Mouse (Mus musculus) retina, embryonic 14.5 days (tissue): ENCODE results near the gene Mlc1.

Source experiments
- DNase-seq: peaks from one replicate; pipeline ENCODE4 v3.0.0-alpha.2; 2015; ENCODE audit warnings: low spot score

The Mlc1 gene

DNA sequence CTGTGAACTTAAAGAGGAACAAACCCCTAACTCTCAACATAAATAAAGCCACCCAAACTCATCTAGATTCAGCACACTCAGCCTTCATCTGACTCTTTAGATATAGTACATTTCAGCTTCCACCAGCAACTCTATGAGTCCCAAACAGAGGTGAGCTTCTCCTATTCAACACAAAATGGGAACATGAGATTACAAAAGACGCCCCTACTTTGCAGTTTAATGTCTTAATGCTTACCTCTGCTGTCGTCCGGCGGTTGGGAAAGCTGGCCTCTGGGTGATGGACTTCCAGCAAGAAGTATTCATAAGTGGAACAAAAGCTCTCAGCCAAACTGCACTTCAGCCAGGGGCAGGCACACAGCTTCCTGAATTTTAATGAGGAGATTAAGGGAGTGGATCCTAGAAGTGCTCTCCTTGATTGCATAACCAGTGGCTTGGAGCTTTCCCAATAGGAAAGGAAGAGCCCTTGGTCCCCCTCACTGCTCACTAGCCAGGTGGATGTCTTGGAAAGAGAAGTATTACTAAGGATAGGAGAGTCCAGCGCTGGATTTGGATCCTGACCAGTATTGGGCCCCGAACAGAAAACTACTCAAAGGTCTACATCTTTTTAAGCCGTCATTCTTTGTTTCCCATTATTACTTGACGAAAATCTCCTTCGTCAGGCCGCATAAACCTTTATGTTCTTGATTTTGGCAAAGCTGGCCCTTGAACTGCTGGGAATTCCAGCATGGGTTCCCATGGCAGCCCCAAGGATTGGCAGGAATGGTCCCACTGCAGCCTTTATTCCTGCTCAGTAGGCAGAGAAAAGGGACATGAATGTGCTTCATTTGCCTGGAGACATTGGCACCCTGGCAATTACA lies at the start of gene Mlc1:
Gene Mlc1, minus strand, starts transcription at position 727 of the 857 bp plus-strand sequence.
- DNase-seq: no peak

DNA sequence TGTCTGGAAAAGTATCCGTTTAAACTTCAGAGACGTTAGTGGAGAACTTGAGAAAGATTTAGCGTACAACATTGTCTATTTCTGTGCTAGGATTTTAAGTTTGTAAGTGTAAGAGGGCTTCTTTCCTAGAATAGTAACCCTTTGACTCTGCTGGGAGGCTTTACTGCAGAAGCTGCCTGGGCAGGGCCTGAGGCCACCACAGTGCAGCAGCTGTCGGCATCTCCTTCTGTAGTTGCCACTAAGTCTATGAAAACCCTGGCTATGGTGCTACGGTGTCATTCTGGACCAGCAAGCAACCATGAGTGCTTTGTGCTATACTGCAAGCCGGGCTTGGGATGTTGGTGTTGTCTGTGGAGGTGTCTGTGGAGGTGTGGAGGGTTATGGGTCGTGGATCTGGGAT lies 41.7 kb upstream of the Mlc1 start:
- no peak for DNase-seq

DNA sequence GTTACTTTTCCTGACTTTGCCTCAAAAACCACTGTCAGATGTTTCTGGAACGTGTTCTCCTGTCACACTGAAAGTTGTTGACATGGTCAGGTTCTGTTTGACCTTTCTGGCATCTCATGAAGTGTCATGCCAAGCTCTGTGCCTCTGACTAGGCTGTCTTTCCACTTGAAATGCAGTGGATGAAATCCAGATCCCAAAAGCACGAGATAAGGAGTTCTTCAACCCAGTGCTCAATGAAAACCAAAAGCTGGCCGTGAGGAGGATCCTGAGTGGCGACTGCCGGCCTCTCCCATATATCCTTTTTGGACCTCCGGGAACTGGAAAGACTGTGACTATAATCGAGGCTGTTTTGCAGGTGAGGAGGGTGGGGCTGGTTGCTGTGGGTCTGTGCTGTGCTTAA lies 41.3 kb upstream of the Mlc1 start:
- DNase-seq: no peak

DNA sequence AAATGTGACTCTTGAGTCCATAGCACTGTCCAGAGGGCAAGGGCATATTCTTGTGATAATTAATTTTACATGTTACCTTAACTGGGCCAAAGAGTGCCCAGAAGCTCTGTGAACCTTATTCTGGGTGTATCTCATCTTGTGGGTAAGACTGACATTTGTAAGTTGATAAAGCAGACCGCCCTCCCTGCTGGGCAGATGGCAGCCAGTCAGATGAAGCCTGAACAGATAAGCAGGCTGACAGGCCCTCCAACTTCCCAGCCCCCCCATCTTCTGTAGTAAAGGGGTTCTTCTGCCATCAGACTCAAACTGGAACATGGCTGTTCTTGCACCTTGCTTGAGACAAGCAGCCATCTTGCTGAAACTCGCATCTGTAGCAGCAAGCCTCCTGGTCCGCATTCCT lies 37.9 kb upstream of the Mlc1 start:
- DNase-seq: no peak

DNA sequence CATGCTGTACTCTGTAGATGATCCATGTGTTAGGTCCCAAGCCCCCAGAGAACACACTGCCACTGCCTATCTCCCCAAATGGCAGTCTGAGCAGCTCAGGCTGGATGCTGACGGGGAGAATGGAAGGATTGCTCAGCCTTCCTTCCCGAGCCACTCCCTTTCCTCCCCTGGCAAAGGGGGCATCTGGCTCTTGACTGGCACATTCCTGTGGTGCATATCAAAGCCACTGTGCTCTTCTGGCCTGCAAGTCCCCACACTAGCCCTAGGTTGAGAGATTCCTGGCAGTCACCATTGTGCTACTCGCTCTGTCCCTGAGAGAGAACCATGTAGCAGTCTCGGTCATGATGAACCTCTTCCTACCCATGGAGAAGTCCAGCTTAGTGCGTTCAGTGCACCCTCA lies 29.0 kb upstream of the Mlc1 start:
- no peak for DNase-seq

DNA sequence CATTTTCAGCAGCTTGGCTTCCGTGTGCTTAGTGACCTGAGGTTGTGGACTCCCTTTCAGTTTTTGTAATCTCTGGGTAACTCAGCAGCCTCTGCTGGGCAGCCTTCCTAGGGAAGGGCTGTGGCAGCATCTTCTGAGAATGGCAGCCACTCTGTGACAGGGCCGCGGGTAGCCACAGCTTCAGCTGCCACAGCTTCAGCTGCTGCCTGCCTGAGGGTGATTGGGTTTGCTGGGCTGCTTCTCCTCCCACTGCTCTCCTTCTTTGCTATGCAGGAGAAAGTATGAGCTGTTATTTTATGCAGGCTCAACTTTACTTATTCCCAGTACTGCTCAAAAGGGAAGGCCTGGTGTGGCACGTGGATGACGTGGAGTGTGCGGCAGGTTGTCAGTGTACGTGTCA lies 28.2 kb upstream of the Mlc1 start:
- DNase-seq: no peak

DNA sequence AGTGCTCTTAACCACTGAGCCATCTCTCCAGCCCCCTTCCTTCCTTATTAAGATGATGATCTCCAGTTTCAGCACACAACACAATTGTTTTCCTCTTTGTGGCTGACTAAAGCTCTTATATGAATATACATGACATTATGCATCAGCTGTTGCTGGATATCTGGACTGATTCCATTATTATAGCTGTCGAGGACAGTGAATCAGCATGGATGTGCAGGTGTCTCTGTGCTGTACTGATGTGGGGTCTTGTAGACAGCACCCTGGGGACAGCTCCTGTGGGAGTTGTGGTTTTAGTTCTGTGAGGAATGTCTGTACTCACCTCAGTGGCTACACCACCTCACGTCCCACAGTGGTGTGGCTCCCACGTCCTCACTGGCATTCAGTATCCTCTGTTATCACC lies 22.4 kb upstream of the Mlc1 start:
- no peak for DNase-seq

DNA sequence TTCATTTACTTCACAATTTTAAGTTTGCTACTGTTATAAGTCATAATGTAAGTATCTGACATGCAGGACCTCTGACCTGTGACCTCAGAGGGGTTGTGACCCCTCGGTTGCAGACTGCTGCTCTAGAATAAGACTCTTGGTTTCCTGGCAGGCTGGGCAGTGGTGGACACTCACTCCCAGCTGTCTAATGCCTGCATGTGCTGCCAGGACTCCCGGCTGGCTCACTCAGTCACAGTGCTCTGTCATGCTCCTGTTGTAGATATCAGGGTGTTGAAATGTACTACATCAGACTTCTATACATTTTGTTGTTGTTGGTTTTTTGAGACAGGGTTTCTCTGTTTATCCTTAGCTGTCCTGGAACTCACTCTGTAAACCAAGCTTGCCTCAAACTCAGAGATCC lies 21.6 kb upstream of the Mlc1 start:
- DNase-seq: no peak

DNA sequence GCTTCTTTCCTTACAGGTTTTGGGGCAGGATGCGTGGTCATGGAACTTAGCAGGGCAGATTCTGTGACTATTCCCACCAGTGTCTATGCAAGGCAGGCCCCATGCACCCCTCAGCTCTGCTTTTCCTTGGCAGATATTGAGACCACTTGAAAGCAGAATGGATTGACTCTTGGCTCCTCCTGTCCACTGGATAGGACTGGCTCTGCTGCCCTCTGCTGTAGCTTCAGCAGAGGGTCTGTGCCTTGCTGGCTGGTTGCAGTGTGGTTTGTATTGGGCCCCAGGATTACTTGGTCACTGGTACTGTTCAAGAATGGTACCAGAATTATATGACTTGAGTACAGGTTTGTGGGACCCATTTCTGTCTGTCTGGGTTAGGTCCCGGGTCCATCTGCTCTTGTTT lies 20.3 kb upstream of the Mlc1 start:
- DNase-seq: peak; percentile 12

DNA sequence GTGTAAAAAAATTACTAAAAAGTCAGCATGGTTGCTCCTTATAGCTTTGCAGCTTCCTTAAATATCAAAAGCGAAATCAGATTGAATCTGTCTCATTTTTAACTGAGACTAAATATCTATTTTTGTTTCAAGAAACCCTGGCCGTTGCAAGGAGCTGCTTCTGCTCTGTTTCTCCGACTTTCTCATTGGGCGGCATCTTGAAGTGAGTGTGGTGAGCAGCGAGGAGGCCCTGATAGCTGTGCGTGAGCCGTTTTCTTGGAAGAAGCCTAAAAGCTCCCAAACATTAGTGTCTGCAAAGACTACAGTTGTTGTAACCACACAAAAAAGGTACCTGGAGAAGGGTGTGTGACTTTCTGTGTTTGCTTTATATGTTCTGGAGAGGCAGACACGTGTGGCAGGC lies 19.8 kb upstream of the Mlc1 start:
- no peak for DNase-seq

DNA sequence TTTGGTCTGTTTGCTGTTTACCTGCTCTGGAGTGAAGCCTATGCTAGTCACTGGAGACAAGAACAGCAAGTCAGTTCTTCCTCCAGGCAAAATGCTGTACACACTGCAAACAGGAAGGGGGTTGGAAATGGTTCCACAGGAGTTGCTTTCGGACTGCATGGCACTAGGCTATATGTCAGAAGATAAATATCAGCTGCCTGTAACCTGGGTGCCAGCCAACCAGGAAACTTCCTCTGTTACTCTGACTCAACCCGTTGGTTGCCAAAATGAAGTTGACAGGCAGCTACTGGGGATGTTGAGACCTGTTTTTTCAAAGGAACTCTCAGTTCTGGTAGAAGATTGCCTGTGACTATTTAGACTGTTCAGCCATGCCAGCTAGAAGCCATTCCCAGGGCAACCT lies 10.4 kb upstream of the Mlc1 start:
- no peak for DNase-seq

DNA sequence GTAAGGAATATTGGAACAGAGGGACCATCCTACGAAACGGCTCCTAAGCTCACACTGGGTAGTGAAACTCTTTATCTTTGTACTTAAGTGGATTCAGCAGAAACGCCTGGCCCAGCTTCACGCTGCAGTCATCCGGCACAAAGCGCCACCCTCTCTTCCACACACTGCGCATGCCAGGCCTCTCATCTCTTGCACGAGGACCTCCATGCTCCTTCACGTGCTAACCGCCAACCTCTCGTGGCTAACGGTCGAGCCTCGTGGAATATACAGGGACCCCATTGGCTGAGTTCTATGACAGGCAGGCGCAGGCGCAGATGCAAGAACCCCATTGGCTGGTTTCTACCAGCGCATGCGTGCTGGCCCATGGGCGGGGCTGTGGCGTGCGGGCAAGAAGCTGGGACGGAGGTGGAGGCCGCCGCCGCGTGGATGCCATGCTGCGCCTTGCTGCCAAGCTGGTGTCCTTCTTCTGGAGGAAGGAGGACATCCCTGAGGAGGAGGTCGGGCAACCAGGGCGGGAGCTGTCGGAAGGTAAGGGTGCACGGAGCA lies 3.8 kb upstream of the Mlc1 start, which contains the start of gene Mov10l1:
Gene Mov10l1, plus strand, starts transcription at position 376 of the 546 bp plus-strand sequence.
- no peak for DNase-seq

DNA sequence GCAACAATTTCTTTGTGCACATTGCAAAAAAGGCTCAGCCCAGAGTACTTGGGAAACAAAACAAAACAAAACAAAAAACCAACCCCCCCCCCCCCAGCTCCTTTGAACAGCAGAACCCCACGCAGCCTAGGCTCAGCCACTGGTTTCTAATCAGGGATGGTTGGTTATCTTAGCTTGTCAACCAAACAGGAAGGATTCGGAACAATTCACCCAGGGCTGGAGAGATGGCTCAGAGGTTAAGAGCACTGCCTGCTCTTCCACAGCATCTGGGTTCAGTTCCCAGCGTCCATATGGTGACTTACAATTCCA lies 285 bp upstream of the Mlc1 start:
- no peak for DNase-seq

DNA sequence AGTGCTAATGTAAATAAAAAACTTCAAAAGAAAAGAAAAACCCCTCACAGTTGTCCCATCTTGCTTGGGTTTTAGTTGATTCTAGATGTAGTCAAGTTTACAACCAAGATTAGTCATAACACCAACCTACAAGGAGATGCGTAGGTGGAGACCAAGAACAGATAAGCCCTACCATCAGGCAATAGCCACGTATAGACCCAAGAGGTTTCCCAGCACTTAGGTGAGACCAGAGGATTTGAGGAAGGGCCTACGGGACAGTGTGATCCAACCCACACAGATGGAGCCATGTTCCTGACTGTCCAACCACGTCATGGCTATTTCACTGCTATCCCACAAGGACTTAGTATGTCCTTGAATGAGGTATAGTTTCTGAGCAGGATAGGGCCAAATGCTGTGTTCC lies 6.5 kb downstream of the Mlc1 start:
- no peak for DNase-seq

DNA sequence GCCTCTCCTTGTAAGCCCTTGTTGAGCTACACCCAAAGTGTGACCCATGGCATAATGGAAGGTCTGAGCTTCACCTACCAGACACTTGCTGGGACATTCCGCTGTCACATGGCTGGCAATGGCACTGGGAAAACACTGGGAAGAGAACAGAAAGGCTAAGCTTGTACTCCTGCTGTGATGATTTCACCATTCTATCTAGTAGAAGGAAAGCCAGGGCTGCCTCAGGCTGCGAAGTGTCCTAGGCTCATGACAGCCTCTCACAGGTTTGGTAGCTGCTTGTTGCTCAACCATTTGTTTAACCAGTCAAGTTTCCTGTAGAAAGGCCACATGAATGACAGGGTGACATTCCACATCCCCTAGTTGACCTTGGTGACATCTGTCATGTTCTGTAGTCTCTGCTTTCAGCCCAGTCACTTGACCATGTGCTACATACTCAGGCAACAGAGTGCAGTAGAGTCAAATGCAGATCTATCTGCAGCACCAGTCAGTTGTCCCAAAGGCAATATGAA lies 14.7 kb downstream of the Mlc1 start:
- no peak for DNase-seq

DNA sequence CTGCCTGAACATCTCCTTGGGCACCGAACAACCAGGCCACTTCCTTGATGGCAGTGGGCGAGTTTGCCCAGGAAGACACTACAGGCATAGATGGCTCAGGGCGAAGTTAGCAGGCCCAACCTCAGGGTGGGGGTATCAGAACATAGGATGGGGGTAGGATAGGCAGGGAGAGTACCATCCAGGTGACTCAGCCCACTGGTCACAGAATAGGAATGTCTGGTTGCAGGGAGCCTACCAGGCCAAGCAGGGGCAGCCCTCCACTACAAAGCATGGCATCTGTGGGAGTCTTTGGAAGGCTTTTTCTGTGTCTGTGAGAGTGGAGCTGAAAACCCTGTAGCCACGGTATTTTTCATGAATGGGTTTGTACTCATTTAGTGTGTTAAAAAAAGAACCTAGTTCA lies 21.3 kb downstream of the Mlc1 start:
- no peak for DNase-seq

DNA sequence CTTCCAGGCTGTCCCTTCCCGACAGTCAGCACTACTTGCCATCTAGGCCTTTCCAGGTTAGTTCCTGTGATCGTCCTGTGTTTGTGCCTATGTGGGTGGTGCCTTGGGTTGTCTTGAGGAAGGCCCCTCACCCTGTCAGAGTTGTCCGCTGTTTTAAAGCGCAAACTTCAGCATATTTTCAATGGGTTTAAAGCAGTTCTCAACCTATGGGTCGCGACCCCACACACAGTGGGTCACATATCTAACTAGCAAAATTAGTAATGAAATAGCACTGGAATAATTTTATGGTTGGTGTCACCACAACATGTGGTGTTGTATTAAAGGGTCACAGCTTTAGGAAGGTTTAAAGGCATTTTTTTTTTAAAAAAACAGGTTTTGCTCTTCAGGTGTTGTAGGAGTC lies 23.5 kb downstream of the Mlc1 start:
- no peak for DNase-seq

DNA sequence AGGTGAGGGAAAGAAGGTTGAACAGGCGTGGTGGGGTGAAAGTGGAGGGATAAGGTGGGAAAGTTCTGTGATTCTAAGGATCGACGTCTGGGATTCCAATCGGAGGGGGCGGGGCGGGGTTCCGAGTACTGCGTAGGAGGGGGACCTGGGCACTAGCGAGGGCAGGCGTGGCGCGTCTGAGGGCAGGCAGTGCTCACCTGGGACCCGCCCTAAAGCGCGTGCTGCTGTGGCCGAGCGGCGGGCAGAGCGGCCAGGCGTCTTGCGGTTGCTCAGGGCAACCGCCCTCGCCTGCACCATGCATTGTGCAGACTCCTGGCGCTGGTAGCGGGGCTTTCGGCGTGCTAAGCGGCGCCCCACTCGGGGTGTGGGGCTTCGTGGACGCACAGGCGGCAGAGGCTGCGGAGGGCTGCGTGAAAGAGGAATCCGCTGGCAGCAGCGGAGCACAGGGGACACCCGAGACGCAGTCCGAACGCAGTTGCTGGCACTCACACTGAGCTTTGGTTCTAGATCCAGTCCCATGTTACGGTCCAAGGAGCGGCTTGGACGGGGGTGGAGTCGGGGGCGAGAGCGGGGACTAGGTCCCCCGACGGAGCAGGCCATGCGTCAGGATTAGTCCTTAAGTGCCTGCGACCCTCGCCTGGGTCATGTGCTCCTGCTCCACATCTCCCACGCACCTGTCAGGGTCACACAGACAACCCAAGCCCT lies 24.3 kb downstream of the Mlc1 start, which contains the start of gene Ttll8:
Gene Ttll8, minus strand, starts transcription at position 51 of the 705 bp plus-strand sequence.
- DNase-seq: peak; percentile 57

DNA sequence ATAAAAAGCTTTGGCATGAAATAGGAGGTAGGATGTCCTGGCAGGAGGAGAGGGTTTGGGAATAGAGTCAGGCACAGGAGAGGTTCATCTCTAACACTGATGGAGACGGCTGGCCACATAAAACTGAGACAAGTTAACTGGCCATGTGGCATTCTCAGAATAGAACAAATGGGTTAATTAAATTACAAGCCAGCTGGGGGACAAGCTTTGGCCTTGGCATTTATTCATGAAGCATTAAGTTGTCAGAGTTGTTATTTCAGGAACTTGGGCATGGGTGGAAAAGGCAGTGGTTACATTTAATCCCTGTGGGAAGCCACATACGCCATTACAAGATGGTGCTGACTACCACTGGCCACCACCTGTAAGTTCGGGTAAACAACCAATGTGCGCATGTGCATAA lies 27.6 kb downstream of the Mlc1 start:
- no peak for DNase-seq

DNA sequence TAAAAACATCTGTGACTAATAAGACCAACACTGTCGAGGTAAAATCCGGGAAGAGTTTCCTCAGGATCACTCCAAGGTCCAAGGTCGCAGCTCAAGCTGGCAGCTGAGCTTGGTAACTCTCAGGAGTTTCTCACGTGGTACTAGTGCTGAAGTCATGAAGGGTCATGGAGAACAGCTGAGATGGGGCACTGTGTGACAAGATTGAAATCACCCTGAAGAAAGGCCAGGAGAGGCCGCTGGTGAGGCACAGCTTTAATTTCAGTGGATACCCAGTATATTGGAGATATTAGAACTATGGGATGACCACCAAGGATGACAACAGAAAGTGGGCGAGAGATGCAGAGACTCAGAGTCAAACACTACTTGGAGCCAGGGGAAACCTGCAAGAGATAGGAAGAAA lies 32.0 kb downstream of the Mlc1 start:
- no peak for DNase-seq

DNA sequence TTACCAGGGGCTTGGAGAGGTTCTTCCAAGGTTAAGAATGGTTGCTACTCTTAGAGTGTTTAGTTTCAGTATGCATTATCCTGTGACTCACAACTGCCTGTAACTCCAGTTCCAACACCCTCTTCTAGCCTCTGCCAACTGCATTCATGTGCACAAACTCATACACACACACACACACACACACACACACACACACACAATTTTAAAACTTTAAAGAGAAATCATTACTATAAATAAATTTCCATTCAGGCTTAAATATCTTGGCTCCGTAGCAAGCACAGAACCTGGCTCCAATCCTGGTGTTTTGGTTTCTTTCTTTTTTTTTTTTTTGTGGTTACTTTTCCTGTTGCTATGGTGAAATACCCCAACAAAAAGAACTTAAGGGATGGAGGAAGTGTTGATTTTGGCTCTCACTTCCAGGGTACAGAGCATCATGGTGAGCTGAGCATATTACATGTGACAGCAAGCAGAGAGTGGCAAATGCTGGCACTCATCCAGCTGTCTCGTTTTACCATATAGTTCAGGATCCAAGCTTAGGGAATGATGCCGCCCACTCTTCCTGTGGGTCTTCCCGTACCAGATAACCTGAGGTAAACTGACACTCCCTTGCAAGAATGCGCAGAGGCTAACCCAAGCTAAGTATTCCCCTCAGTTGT lies 34.8 kb downstream of the Mlc1 start:
- no peak for DNase-seq

DNA sequence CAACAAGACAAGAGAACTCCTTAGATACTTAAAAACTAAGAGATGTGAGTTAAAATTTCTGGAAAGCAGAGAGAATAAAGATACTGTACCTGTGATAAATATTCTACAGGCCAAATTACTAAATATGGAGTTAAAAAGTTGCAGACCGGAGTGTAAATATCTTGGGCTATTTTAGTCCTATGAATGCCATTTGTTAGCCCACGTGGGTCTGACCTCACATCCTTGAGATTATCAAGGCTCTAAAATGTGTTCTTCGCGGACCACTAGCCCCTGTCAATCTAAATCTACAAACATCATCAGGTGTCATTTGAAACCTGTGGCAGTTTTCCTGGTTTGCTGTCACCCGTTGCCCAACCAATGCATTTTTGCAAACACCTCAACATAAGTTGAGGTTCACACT lies 36.0 kb downstream of the Mlc1 start:
- no peak for DNase-seq

DNA sequence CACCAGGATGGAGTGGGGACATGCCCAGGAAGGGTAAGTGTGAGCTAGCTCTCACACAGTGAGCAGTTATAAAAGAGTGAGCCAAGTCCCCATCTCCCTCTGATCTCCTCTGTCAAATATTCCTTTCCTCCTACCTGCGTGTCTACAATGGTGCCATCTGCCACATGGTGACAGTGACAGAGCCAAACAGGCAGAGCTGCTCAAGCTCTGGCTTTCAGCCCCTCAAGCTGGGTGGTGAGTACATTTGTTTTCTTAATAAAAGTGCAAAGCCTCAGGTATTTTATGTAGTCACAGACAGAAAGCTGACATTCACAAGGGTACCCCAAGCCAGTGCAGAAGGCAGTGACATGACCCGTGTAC lies 41.5 kb downstream of the Mlc1 start:
- no peak for DNase-seq
